Mouse (Mus musculus): ENCODE measurements around the gene Chadl. TPM values are rescaled to one million over a fixed set of nuclear protein-coding genes. Genes with fewer than 3 reads are reported as not detected.

Gene Chadl
- total and polyA plus RNA-seq, 2 experiments from 2014 or later = 43.1 to 45.6 TPM

DNA sequence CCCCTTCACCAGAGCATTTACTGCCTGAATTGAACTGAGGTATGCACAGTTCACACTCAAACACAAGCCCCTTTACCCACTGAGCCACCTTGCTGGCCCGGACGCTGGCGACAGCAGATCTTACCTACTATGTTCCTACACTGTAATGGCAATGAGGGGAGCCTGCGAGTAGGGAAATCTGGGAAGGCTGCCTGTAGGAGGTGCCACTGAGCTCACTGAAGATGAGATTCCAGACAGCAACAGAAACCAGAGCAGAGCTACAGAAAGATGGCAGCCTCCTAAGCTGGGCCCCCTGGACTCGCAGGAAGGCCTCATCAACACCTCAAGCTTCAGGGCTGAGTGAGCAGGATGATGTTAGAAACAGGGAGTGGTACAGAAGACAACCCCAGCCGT, 22.0 kb upstream of the Chadl start:
- H3K4me3 ChIP-seq (ENCODE audit: low read length) = no peak overlapping the region
- H3K9me3 ChIP-seq (ENCODE audit: low read length) = no peaks in the 10 kb centered on the region
- H3K9ac ChIP-seq (replicated peaks; ENCODE audit: low read length) = no peak overlapping the region
- no peaks in the 10 kb centered on the region for H3K27me3 ChIP-seq (ENCODE audit: insufficient read depth, low read length)
- no peak; the same call in 1 of the 2 replicates for TF ChIP-seq CTCF (IDR thresholded peaks at IDR 0.05; ENCODE audit: low read depth)
- 88% methylated on average over 6 of the region's 6 CpGs for WGBS
- H3K4me2 ChIP-seq (ENCODE audit: low read depth, low read length) = no peak overlapping the region
- no peaks in the 10 kb centered on the region for H3K4me1 ChIP-seq (ENCODE audit: insufficient read depth, low read length)
- H3K36me3 ChIP-seq (ENCODE audit: insufficient read depth, low read length) = peaks cover 50% of the 10 kb centered on the region
- DNase-seq (ENCODE audit: low spot score) = no peak
- ATAC-seq = no peak
- peak overlapping the region; percentile 70; the same call in 1 of the 2 replicates for H3K27ac ChIP-seq

DNA sequence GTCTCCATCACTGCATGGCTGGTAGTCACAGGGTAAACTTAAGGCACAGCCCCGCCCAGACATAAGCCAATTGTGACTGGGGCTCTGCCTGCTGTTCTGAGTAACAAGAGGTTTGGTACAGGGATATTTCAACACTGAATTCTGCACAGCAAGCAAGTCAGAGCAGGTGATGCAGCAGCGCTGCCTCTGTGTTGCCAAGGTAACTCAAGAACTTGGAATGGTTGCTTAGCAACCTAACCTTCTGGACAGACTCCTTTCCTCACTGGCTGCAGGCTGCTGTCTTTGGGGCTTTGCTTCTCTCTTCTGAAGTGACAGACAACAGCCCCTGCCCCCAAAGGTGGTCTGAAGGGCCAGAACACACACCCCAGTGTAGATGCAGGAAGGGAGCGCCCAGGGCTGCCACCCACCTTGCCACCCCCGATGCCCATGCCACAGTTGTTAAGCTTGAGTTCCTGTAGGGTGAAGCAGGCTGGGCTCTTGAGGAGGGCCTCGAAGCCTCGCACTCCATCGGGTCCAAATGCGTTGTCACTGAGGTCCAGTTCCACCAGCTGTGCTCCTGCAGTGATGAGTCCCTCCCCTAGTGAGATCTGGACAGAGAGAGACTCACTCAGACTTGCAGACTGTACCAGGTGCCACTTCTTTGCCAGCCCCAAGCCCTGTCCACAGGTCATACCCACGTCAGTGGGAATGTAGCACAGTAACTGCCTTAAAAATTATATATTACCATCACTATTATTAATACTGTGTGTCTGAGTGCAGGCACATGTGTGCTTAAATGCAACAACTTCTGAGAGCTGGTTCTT, 21.4 kb upstream of the Chadl start:
- ATAC-seq (peak; percentile 87), DNase-seq (ENCODE audit: low spot score) (peak; percentile 83)
- H3K9ac ChIP-seq (replicated peaks; ENCODE audit: low read length) = no peak overlapping the region
- H3K9me3 ChIP-seq (ENCODE audit: low read length) = no peaks in the 10 kb centered on the region
- no peak overlapping the region for H3K4me2 ChIP-seq (ENCODE audit: low read depth, low read length)
- WGBS = 68% methylated on average over 9 of the region's 9 CpGs
- H3K27me3 ChIP-seq (ENCODE audit: insufficient read depth, low read length) = no peaks in the 10 kb centered on the region
- peak overlapping the region; percentile 70 for H3K27ac ChIP-seq
- no peaks in the 10 kb centered on the region for H3K4me1 ChIP-seq (ENCODE audit: insufficient read depth, low read length)
- no peak for TF ChIP-seq CTCF (IDR thresholded peaks at IDR 0.05; ENCODE audit: low read depth)
- peaks cover 50% of the 10 kb centered on the region for H3K36me3 ChIP-seq (ENCODE audit: insufficient read depth, low read length)
- H3K4me3 ChIP-seq (ENCODE audit: low read length) = no peak overlapping the region

DNA sequence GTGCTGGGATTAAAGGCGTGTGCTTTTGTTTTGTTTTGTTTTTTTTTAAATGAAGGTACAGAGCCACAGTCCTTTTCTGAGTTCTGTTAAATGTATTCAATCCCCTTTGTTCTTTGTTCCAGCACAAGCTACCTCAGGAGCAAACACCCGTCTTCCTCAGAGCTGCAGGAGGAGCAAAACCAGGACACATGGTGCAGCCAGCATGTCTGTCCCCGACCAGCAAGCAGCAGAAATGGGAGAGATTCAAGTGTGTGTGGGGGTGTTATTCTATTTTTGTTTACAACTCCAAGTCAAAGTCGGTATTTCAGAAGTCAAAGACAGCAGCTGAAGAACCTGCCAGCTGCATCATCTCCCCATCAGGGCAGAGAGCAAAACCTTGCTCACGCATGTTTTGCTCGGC, 16.7 kb upstream of the Chadl start:
- 81% methylated on average over 6 of the region's 6 CpGs for WGBS
- TF ChIP-seq CTCF (IDR thresholded peaks at IDR 0.05; ENCODE audit: low read depth) = no peak
- DNase-seq (ENCODE audit: low spot score) (no peak), ATAC-seq (no peak)
- Histone ChIP-seq H3K36me3 (ENCODE audit: insufficient read depth, low read length) (peaks cover 61% of the 10 kb centered on the region), H3K9me3 (ENCODE audit: low read length) (no peaks in the 10 kb centered on the region), H3K4me1 (ENCODE audit: insufficient read depth, low read length) (no peaks in the 10 kb centered on the region), H3K27ac (no peak overlapping the region), H3K9ac (replicated peaks; ENCODE audit: low read length) (no peak overlapping the region), H3K27me3 (ENCODE audit: insufficient read depth, low read length) (no peaks in the 10 kb centered on the region), H3K4me2 (ENCODE audit: low read depth, low read length) (no peak overlapping the region), H3K4me3 (ENCODE audit: low read length) (no peak overlapping the region)

DNA sequence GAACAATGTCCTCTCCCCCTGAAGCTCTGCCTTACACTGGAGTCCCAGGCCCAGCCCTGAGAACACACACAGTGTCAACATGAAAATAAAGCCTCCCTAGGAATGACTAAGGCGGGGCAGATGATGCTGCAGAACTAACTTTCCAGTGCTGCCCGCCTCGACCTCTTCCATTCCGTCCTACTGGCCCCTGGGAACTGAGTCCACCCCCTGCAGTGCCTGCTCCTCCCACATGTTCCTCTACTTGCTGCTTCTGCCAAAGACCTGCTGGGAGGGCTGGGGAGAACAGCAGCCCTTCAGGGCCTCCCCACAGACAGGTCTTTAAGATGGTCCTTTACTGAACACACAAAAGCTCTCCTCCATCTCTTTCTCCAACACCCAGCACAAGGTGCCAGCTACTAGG, 13.7 kb upstream of the Chadl start:
- ATAC-seq (no peak), DNase-seq (ENCODE audit: low spot score) (no peak)
- Histone ChIP-seq H3K4me3 (ENCODE audit: low read length) (no peak overlapping the region), H3K4me2 (ENCODE audit: low read depth, low read length) (no peak overlapping the region), H3K9ac (replicated peaks; ENCODE audit: low read length) (no peak overlapping the region), H3K27ac (no peak overlapping the region), H3K36me3 (ENCODE audit: insufficient read depth, low read length) (peaks cover 63% of the 10 kb centered on the region), H3K27me3 (ENCODE audit: insufficient read depth, low read length) (no peaks in the 10 kb centered on the region), H3K4me1 (ENCODE audit: insufficient read depth, low read length) (no peaks in the 10 kb centered on the region), H3K9me3 (ENCODE audit: low read length) (no peaks in the 10 kb centered on the region)
- no peak for TF ChIP-seq CTCF (IDR thresholded peaks at IDR 0.05; ENCODE audit: low read depth)
- 58% methylated on average over 4 of the region's 4 CpGs for WGBS

DNA sequence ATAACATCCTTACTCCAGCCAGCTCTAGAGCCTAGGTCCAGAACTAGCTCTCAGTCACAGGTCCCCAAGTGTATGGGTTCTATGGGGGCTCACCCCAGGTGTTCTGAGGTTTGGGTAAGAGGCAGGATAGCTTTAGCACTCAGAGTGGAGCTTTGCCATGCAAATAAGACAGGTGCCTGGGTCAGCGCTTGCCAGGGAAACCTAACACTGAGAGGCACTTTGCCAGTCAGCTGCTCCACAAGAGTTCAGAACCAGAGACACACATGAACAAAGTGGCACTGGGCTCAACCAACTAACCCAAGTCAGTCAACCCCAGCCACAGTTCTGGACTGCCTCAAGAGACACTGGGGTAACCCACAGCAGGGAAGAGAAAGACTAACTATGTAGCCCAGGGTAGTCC, 12.6 kb upstream of the Chadl start:
- no peak for ATAC-seq
- Histone ChIP-seq H3K4me1 (ENCODE audit: insufficient read depth, low read length) (no peaks in the 10 kb centered on the region), H3K27me3 (ENCODE audit: insufficient read depth, low read length) (no peaks in the 10 kb centered on the region), H3K36me3 (ENCODE audit: insufficient read depth, low read length) (peaks cover 66% of the 10 kb centered on the region), H3K27ac (no peak overlapping the region), H3K9ac (replicated peaks; ENCODE audit: low read length) (no peak overlapping the region), H3K4me2 (ENCODE audit: low read depth, low read length) (no peak overlapping the region), H3K9me3 (ENCODE audit: low read length) (no peaks in the 10 kb centered on the region), H3K4me3 (ENCODE audit: low read length) (no peak overlapping the region)
- TF ChIP-seq CTCF (IDR thresholded peaks at IDR 0.05; ENCODE audit: low read depth) = no peak
- WGBS = 94% methylated on average over 1 of the region's 1 CpGs
- no peak for DNase-seq (ENCODE audit: low spot score)

DNA sequence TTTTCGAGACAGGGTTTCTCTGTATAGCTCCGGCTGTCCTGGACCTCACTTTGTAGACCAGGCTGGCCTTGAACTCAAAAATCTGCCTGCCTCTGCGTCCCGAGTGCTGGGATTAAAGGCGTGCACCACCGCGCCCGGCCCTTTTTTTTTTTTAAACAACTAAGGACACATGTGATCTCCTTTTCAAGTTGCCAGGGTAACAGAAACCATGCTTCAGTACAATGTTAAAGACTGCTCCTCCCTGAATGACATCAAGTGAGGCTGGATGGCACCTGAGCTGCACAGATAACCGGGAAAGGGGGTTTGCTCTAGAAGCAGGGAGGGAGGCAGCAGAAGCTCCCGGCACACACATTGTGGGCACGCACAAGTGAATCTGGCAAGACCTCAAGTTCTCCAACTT, 11.9 kb upstream of the Chadl start:
- H3K9me3 ChIP-seq (ENCODE audit: low read length) = no peaks in the 10 kb centered on the region
- no peak for ATAC-seq
- no peak overlapping the region for H3K9ac ChIP-seq (replicated peaks; ENCODE audit: low read length)
- WGBS = 89% methylated on average over 11 of the region's 11 CpGs
- peaks cover 70% of the 10 kb centered on the region for H3K36me3 ChIP-seq (ENCODE audit: insufficient read depth, low read length)
- H3K4me3 ChIP-seq (ENCODE audit: low read length) = no peak overlapping the region
- no peak for TF ChIP-seq CTCF (IDR thresholded peaks at IDR 0.05; ENCODE audit: low read depth)
- no peaks in the 10 kb centered on the region for H3K27me3 ChIP-seq (ENCODE audit: insufficient read depth, low read length)
- no peak overlapping the region for H3K27ac ChIP-seq
- H3K4me2 ChIP-seq (ENCODE audit: low read depth, low read length) = no peak overlapping the region
- H3K4me1 ChIP-seq (ENCODE audit: insufficient read depth, low read length) = no peaks in the 10 kb centered on the region
- no peak for DNase-seq (ENCODE audit: low spot score)

DNA sequence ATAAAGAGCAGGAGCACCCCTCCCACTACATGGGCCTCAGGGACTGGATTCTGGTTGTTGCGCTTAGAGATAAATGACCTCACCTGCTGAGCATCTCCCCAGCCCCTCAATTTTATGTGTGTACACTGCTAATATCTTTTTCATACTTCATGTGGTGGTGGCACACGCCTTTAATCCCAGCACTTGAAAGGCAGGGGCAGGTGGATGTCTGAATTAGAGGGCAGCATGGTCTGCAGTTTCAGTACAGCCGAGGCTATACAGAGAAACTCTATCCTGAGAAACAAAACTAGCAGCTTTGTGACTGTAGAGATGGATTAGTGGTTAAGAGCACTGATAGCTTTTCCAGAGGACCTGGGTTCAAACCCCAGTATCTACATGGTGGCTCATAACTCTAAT, 6.0 kb upstream of the Chadl start:
- ATAC-seq = 0 out of 2 replicates have a peak, but pooled peaks have one; percentile 16
- no peak for TF ChIP-seq CTCF (IDR thresholded peaks at IDR 0.05; ENCODE audit: low read depth)
- no peaks in the 10 kb centered on the region for H3K9me3 ChIP-seq (ENCODE audit: low read length)
- 88% methylated on average over 3 of the region's 3 CpGs for WGBS
- H3K4me1 ChIP-seq (ENCODE audit: insufficient read depth, low read length) = no peaks in the 10 kb centered on the region
- peaks cover 35% of the 10 kb centered on the region for H3K36me3 ChIP-seq (ENCODE audit: insufficient read depth, low read length)
- H3K4me3 ChIP-seq (ENCODE audit: low read length) = no peak overlapping the region
- DNase-seq (ENCODE audit: low spot score) = no peak
- H3K9ac ChIP-seq (replicated peaks; ENCODE audit: low read length) = no peak overlapping the region
- H3K27me3 ChIP-seq (ENCODE audit: insufficient read depth, low read length) = no peaks in the 10 kb centered on the region
- H3K27ac ChIP-seq = no peak overlapping the region
- no peak overlapping the region for H3K4me2 ChIP-seq (ENCODE audit: low read depth, low read length)

Data from hindbrain, postnatal 0 days (tissue).